Mouse (Mus musculus) embryonic fibroblast, embryonic 13.5 days (primary cell): ENCODE data around the gene Gorasp1. TPM values are rescaled to one million over a fixed set of nuclear protein-coding genes. Genes with fewer than 3 reads are reported as not detected.

Experiments used
- H3K27ac ChIP-seq: 2 replicates; pipeline ENCODE4 v1.5.1; 2012; ENCODE audit warnings: low read length, control low read depth, inconsistent platforms; ENCODE audit not compliant: insufficient read depth
- H3K4me1 ChIP-seq: 2 replicates; pipeline ENCODE4 v1.6.1; 2011; ENCODE audit warnings: low read length; ENCODE audit not compliant: control insufficient read depth, insufficient read depth
- H3K4me3 ChIP-seq: 2 replicates; pipeline ENCODE4 v1.5.1; 2011; ENCODE audit warnings: mild to moderate bottlenecking, control low read depth, low read length; ENCODE audit not compliant: insufficient read depth
- CTCF ChIP-seq: IDR thresholded peaks from 2 replicates; pipeline ENCODE4 v1.5.1; 2011; ENCODE audit warnings: mild to moderate bottlenecking, control low read depth, low read length, moderate library complexity, borderline replicate concordance; ENCODE audit not compliant: insufficient read depth
- POLR2A ChIP-seq: IDR thresholded peaks from 2 replicates; pipeline ENCODE4 v1.6.1; 2011; ENCODE audit warnings: low read depth, mild to moderate bottlenecking, control low read depth, low read length, moderate library complexity
- polyA plus RNA-seq: library from polyadenylated mRNA; stranded (reverse); fragments of >200 nt; gene quantifications from 2 replicates; pipeline ENCODE4 v1.2.4, GENCODE M21; 2011; ENCODE audit warnings: low read depth; ENCODE audit not compliant: missing spikeins, insufficient read length

Gorasp1 gene
- polyA plus RNA-seq, 1 experiment = 10.5 TPM

DNA sequence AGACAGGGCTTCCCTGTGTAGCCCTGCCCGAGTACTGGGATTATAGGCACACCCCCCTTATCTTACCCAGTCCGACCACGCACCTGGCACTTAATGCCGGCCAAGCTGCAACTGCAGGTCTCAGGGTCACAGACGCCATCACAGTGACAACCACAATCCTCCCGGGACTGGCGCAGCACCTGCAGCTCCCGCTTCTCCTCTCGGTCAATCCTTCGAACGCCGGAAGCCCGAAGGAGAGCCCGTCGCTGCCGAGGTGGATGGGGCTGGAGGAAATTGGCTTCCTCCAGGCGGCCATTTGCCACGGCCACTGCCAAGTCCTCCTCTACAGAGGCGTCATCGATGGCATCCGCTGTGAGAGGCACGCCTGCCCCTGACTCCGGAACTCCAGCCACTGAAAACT is 35.9 kb upstream of the Gorasp1 start:
- Histone ChIP-seq H3K4me1 (peaks cover 19% of the 10 kb centered on the region), H3K4me3 (no peak overlapping the region), H3K27ac (no peak overlapping the region)
- TF ChIP-seq POLR2A (no peak), CTCF (no peak)

DNA sequence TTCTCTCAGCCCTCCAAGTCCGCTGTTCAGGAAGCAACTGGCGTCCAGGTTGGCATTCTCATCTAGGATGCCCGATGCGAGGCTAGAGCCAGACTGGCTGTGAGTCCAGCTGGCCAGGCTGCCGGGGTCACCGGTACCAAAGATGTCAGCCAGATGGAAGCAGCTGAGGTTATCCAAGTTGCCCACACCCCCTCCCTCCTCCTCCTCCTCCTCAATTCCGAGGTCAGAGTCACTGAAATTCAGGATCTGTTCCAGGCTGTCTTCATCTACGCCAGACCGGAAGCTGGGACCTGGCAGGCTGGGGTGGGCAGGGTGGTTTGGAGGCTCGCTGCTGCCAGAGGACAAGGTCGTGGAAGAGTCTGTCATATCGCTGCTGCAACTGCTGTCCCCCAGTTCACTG is 35.2 kb upstream of the Gorasp1 start:
- TF ChIP-seq POLR2A (no peak), CTCF (no peak)
- Histone ChIP-seq H3K27ac (no peak overlapping the region), H3K4me3 (no peak overlapping the region), H3K4me1 (peaks cover 12% of the 10 kb centered on the region)

DNA sequence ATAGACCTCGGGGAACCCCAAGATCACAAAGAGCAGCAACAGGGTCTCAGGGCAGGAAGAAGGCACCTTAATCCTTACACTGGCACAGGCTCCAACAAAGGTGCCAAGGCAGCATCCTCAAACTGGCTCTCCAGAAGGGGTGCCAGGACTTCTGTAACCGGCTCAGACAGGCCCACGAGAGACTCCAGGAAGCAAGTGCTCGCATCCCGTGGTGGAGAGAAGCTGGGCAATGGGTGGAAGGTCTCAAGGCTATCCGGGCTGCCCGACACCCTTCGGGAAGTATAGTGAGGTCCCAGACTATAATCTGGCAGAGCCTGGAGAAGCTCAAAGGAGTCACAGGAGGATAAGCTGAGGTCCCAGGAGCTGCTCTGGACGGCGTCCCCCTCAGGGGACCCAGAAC is 34.8 kb upstream of the Gorasp1 start:
- Histone ChIP-seq H3K27ac (no peak overlapping the region), H3K4me3 (no peak overlapping the region), H3K4me1 (peaks cover 10% of the 10 kb centered on the region)
- no peak for TF ChIP-seq POLR2A
- no peak for TF ChIP-seq CTCF

DNA sequence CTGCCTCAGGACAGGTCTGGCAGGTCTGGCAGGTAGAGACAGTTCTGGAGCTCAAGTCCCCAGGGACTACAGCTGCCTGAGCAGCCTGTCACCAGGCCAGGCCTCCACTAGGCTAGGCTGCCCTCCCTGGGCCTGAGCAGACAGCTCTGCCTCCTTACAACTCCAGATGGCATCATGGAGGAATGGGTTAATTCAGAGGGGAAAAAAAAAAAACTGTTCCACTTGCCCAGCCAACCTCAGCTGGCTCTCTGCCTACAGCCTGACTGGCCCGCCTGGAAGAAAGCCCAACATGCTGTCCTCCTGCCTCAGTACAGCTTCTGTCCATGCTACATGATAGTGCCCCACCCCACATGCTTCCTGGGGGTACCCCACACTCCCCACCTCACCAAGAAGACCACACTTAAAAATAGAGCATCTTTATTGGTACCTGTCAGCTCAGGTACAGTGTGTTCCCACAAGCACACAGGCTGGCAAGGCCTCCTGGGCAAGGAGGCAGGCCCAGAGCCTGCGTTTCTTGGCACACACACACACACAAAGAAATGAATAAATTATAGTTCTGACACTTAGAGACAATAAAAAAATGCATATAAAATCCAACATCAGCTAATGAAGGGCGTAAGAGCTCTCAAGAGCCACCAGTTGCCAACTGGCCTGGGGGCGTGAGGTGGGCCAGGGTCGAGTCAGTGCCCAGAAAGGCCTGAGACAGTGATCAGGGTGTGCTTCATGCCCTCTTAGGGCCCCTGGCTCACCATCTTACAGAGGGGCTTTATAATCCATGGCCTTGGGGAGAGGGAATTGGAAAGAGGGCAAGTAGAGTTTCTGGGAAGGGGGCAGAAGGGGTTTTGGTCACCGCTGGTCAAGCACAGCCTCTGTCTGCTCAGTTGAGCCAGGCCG is 33.6 kb upstream of the Gorasp1 start:
- TF ChIP-seq POLR2A = no peak
- TF ChIP-seq CTCF = no peak
- Histone ChIP-seq H3K4me3 (no peak overlapping the region), H3K27ac (no peak overlapping the region), H3K4me1 (peaks cover 3% of the 10 kb centered on the region; the same call in 1 of the 2 replicates)

DNA sequence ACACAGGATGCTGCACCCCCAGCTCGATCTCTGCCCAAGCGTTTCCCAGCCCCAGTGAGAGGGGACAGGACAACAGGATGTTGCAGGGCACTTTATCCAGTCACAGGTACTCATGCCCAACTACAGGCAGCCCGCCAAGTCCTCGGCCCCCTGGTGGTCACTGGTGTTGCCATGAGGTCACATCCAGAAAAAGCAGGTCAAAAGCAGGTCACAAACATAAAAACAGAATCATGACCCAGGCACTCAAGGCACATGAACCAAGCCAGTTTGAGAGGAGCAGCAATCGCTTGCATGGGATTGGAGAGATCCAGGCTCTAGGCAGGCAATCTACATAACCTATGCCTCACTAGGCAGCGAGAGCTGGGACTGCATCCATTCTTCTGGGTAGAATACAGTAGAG is 32.9 kb upstream of the Gorasp1 start:
- H3K4me3 ChIP-seq = no peak overlapping the region
- no peak for TF ChIP-seq POLR2A
- peak; percentile 39; the same call in 1 of the 2 replicates for TF ChIP-seq CTCF
- H3K4me1 ChIP-seq = peaks cover 3% of the 10 kb centered on the region; the same call in 1 of the 2 replicates
- no peak overlapping the region for H3K27ac ChIP-seq

DNA sequence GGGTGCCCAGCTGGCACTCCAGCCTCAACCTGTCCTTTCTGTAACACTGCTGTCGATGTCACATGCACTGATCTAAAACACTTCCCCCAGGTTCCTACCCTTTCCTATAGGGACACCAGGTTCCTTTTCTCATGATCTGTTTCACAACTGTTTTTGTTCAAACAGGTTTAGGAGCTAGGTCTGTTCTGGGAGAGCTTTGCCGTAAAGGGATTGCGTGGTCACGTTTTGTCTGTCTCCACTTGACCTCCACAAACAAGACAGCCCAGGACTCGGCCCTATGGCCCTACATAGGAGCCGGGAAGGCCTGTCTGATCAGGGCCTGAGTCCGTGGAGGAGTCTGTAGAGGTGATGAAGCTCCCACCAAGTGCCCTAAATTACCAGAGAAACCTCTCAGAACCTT is 32.4 kb upstream of the Gorasp1 start:
- H3K4me3 ChIP-seq = no peak overlapping the region
- peaks cover 3% of the 10 kb centered on the region; the same call in 1 of the 2 replicates for H3K4me1 ChIP-seq
- no peak overlapping the region for H3K27ac ChIP-seq
- TF ChIP-seq POLR2A = no peak
- TF ChIP-seq CTCF = no peak

DNA sequence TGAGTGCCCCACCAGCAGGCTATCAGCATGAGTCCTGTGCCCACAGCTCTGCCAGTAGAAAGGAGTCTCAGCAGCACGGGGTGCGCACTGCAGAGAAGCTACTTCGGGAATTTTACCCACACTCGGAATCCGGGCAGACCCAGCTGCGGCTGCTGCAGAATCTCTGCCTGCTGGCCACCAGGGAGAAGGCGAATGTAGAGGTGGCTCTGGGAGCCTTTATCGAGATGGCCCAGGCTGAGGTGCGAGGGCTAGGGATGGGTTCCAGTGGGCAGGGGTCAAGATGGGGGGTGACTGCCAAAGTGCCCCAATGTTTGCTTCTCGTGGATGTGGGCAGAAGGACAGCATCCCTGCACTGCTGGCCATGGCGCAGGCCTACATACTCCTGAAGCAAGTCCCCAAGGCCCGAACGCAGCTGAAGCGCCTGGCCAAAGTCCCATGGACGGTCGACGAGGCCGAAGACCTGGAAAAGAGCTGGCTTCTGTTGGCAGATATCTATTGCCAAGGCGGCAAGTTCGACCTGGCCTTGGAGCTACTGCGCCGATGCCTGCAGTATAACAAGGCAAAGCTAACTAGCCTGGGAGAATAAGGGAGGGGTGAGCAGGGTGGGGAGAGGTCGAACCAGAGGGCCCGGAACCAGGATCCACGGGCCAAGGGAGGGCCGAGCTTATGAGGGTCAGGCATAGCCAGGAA is 29.0 kb upstream of the Gorasp1 start:
- Histone ChIP-seq H3K27ac (no peak overlapping the region), H3K4me1 (peaks cover 3% of the 10 kb centered on the region; the same call in 1 of the 2 replicates), H3K4me3 (no peak overlapping the region)
- no peak for TF ChIP-seq CTCF
- no peak for TF ChIP-seq POLR2A

DNA sequence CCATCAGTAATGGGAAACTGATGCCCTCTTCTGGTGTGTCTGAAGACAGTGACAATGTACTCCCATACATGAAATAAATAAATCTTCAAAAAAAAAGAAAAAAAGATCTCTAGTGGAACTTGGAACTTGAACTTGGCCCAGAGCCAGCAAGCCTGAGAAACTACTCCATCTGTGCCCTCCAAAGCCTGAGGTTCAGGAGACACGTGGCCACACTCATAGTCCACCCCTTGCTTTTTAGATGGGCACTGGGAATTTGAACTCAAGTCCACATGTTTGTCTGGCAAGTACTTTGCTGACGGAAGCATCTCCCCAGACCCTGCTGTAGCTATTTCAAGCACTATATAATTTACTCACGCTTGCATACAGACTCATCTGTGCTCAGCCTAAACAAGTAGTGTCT is 27.8 kb upstream of the Gorasp1 start:
- Histone ChIP-seq H3K4me1 (no peaks in the 10 kb centered on the region), H3K4me3 (no peak overlapping the region), H3K27ac (no peak overlapping the region)
- TF ChIP-seq CTCF (no peak), POLR2A (no peak)

DNA sequence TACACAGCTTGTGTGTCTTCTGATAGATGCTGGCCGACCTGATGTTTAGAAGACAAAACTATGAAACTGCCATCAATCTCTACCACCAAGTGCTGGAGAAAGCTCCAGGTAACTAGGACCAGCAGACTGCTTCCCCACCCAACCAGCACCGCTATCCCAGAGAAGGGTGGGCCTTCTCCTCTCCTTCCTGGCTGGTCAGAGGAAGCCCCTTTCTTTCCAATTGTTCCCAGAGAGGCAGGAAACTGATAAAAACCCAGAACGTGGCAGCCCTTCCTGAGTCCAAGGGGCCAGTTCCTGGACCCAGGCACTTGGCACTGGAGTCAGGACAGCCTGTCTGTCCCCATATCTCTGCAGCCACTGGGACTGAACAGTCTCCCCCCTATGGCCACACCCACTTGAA is 26.8 kb upstream of the Gorasp1 start:
- Histone ChIP-seq H3K4me1 (no peaks in the 10 kb centered on the region), H3K4me3 (no peak overlapping the region), H3K27ac (no peak overlapping the region)
- TF ChIP-seq POLR2A = no peak
- no peak for TF ChIP-seq CTCF
